Mouse (Mus musculus): ENCODE data around the gene Hist1h3g.
"Not testable (repeated sequence)": the region's sequence is repeated elsewhere in the genome, so short reads cannot be mapped to it uniquely, and the experiment has no call there.

Hist1h3g gene

GRCm38 (mm10) chr13:23535137-23536075 is at the start of gene Hist1h3g:
Gene Hist1h3g (plus strand): TSS chr13:23535422.
- not testable (repeated sequence) for TF ChIP-seq GATA4 (IDR thresholded peaks at IDR 0.05; ENCODE audit: insufficient replicate concordance, low read length)

- no peak for TF ChIP-seq GATA4 (IDR thresholded peaks at IDR 0.05; ENCODE audit: insufficient replicate concordance, low read length)
These were observed 46.6 kb upstream of the Hist1h3g start, which contains the start of gene Btn2a2 for GRCm38 (mm10) chr13:23488400-23489322. Gene Btn2a2 (minus strand): TSS chr13:23488857.

- no peak for TF ChIP-seq GATA4 (IDR thresholded peaks at IDR 0.05; ENCODE audit: insufficient replicate concordance, low read length)
These were observed 44.4 kb upstream of the Hist1h3g start for GRCm38 (mm10) chr13:23490863-23491262.

- no peak for TF ChIP-seq GATA4 (IDR thresholded peaks at IDR 0.05; ENCODE audit: insufficient replicate concordance, low read length)
These were observed 44.0 kb upstream of the Hist1h3g start for GRCm38 (mm10) chr13:23491263-23491662.

- TF ChIP-seq GATA4 (IDR thresholded peaks at IDR 0.05; ENCODE audit: insufficient replicate concordance, low read length) = no peak
These were observed 43.2 kb upstream of the Hist1h3g start for GRCm38 (mm10) chr13:23491990-23492389.

- no peak for TF ChIP-seq GATA4 (IDR thresholded peaks at IDR 0.05; ENCODE audit: insufficient replicate concordance, low read length)
These were observed 39.7 kb upstream of the Hist1h3g start for GRCm38 (mm10) chr13:23495526-23495925.

- TF ChIP-seq GATA4 (IDR thresholded peaks at IDR 0.05; ENCODE audit: insufficient replicate concordance, low read length) = no peak
These were observed 37.4 kb upstream of the Hist1h3g start for GRCm38 (mm10) chr13:23497656-23498321.

GRCm38 (mm10) chr13:23498653-23499052 is 36.6 kb upstream of the Hist1h3g start:
- TF ChIP-seq GATA4 (IDR thresholded peaks at IDR 0.05; ENCODE audit: insufficient replicate concordance, low read length) = no peak

GRCm38 (mm10) chr13:23499943-23500342 is 35.3 kb upstream of the Hist1h3g start:
- TF ChIP-seq GATA4 (IDR thresholded peaks at IDR 0.05; ENCODE audit: insufficient replicate concordance, low read length) = no peak

GRCm38 (mm10) chr13:23500424-23501200 is 34.6 kb upstream of the Hist1h3g start:
- TF ChIP-seq GATA4 (IDR thresholded peaks at IDR 0.05; ENCODE audit: insufficient replicate concordance, low read length) = no peak

GRCm38 (mm10) chr13:23501511-23501910 is 33.7 kb upstream of the Hist1h3g start:
- no peak for TF ChIP-seq GATA4 (IDR thresholded peaks at IDR 0.05; ENCODE audit: insufficient replicate concordance, low read length)

- TF ChIP-seq GATA4 (IDR thresholded peaks at IDR 0.05; ENCODE audit: insufficient replicate concordance, low read length) = no peak
These were observed 33.1 kb upstream of the Hist1h3g start for GRCm38 (mm10) chr13:23502031-23502567.

GRCm38 (mm10) chr13:23502916-23503315 is 32.3 kb upstream of the Hist1h3g start:
- TF ChIP-seq GATA4 (IDR thresholded peaks at IDR 0.05; ENCODE audit: insufficient replicate concordance, low read length) = no peak

GRCm38 (mm10) chr13:23503797-23504196 is 31.4 kb upstream of the Hist1h3g start:
- peak; percentile 38; the same call in 1 of the 2 replicates for TF ChIP-seq GATA4 (IDR thresholded peaks at IDR 0.05; ENCODE audit: insufficient replicate concordance, low read length)

All from liver, adult (tissue).